Mouse (Mus musculus): ENCODE data around the gene Pdpk1.

GRCm38 (mm10) chr17:24157121-24157520 is 6.4 kb upstream of the Pdpk1 start:
- TF ChIP-seq POLR2A (IDR thresholded peaks at IDR 0.05; ENCODE audit: control insufficient read depth in 1 of 2, insufficient read depth in 1 of 2, low read depth in 1 of 2, low read length in 2 of 2, poor library complexity in 1 of 2) (no peak), GABPA (IDR thresholded peaks at IDR 0.05; ENCODE audit: low read depth, low read length) (no peak), POLR2AphosphoS2 (IDR thresholded peaks at IDR 0.05; ENCODE audit: low read length) (no peak), EP300 (IDR thresholded peaks at IDR 0.05; ENCODE audit: low read depth in 1 of 2, low read length in 2 of 2) (no peak), MAX (IDR thresholded peaks at IDR 0.05; ENCODE audit: low read length) (no peak)
